Mouse (Mus musculus) testis, adult 2 months (tissue): ENCODE results near the gene Tlr9.

Experiments
- CTCF ChIP-seq: fragments of 200-500 bp; IDR thresholded peaks from 2 replicates; pipeline ENCODE4 v1.5.1; 2012; ENCODE audit warnings: low read depth, mild to moderate bottlenecking, inconsistent platforms, low read length, moderate library complexity; ENCODE audit not compliant: control insufficient read depth, insufficient read depth, insufficient replicate concordance
- POLR2A ChIP-seq: fragments of 200-500 bp; IDR thresholded peaks from 2 replicates; pipeline ENCODE4 v1.6.1; 2012; ENCODE audit warnings: low read depth, mild to moderate bottlenecking, inconsistent platforms, low read length, moderate library complexity; ENCODE audit not compliant: control insufficient read depth

- TF ChIP-seq POLR2A (no peak; the same call in 1 of the 2 replicates), CTCF (no peak)
These were observed 22.7 kb upstream of the Tlr9 start, which contains the start of gene Ppm1m for GRCm38 (mm10) chr9:106199535-106200272.
